Mouse (Mus musculus) frontal cortex, adult 2 months (tissue): ENCODE results near the gene Camk2g. TPM values are rescaled to one million over a fixed set of nuclear protein-coding genes. Genes with fewer than 3 reads are reported as not detected.

Experiments
- polyA plus RNA-seq: library from polyadenylated mRNA; depleted of rRNA; stranded (reverse); fragments of >200 nt; gene quantifications from 2 replicates; pipeline ENCODE4 v1.2.3, GENCODE M21; 2012; rRNA removed

The Camk2g gene
- polyA plus RNA-seq, 1 experiment = 208 TPM

Other genes starting within 250 kb of the Camk2g start
- 173 and 179 TPM in 2 replicates for gene Ppp3cb, start 247.5 kb downstream of the Camk2g start, polyA plus RNA-seq
- 40.5 and 45.0 TPM in 2 replicates for gene Usp54, start 153.0 kb downstream of the Camk2g start, polyA plus RNA-seq
- 1.4 and 2.2 TPM in 2 replicates for gene Myoz1, start 137.5 kb downstream of the Camk2g start, polyA plus RNA-seq
- gene Synpo2l, start 125.7 kb downstream of the Camk2g start, polyA plus RNA-seq = 0.29 and 0.40 TPM in 2 replicates
- 81.0 and 91.9 TPM in 2 replicates for gene Sec24c, start 119.8 kb downstream of the Camk2g start, polyA plus RNA-seq
- 15.2 and 15.3 TPM in 2 replicates for gene Fut11, start 99.1 kb downstream of the Camk2g start, polyA plus RNA-seq
- gene Chchd1, start 91.1 kb downstream of the Camk2g start, polyA plus RNA-seq = 65.6 and 79.4 TPM in 2 replicates
- 172 and 188 TPM in 2 replicates for gene Zswim8, start 86.5 kb downstream of the Camk2g start, polyA plus RNA-seq
- 22.6 and 24.8 TPM in 2 replicates for gene Ndst2, start 59.5 kb downstream of the Camk2g start, polyA plus RNA-seq
- gene Plau, start 42.6 kb upstream of the Camk2g start, polyA plus RNA-seq = 1.9 and 2.3 TPM in 2 replicates
- gene Vcl, start 135.3 kb upstream of the Camk2g start, polyA plus RNA-seq = 24.8 and 25.3 TPM in 2 replicates